Mouse (Mus musculus): Measurements from ENCODE around the gene Pdgfa. TPM values are rescaled to one million over a fixed set of nuclear protein-coding genes. Genes with fewer than 3 reads are reported as not detected.

Pdgfa gene
- polyA plus RNA-seq, 1 experiment from 2014 or later: 46.0 TPM

DNA sequence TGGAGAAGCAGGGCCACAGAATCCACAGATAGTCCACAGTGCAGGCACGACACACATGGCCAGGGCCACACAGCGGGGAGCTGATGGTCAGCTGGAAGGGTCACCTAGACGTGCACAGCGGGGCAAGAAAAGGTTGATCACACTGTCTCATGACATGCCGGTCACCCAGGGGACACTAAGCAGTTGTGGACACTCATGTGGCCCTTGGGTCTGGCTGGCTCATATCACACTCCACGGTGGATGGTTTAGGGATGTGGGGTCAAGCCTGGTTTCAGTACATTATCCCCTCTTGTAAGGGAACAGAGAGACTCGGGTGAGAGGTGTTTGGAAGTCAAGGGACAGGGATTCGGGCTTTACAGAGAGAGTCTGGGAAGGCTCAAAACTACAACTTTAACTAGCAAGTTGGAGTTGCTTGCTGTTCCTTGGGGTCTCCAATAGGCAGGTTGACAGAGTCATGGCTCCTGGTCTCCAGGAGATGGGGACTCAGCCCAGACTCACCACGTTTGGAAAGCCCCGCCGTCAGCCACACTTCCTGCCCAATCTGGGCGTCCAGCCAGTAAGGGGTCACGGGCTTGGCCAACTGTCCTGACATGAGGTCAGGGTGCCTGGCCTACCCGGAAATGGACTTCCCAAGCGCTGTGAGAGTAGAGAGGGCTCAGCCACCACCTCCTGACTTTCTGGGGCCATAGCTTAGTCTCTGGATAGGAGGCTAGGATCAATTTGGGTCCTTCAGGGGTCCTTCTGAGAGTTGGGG lies 20.4 kb upstream of the Pdgfa start:
- H3K27ac ChIP-seq: no peak overlapping the region
- ATAC-seq (replicated peaks; ENCODE audit: insufficient number of reproducible peaks, insufficient read depth, low FRiP score, low read depth): peak; percentile 59; the same call in 1 of the 2 replicates

DNA sequence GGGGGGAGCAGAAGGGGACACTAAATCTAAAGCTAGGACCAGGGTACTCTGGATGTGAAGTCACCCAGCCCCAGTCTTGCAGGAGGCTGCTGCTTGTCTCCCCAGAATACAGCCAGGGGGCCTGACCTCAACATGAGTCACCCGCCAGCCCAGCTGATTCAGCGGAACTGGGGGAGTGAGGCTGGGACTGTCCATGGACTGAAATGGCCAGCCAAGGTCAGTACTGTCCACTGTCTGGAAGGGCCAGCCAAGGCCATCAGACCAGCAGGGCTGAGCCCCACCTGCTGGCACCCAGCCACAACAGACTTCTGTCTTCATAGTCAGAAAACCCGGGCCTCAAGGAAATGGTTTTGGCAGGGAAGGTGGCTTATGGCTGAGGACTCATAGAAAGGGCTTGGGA lies 17.9 kb upstream of the Pdgfa start:
- no peak; the same call in 1 of the 2 replicates for ATAC-seq (replicated peaks; ENCODE audit: insufficient number of reproducible peaks, insufficient read depth, low FRiP score, low read depth)
- no peaks in the 10 kb centered on the region for H3K36me3 ChIP-seq
- H3K9me3 ChIP-seq (replicated peaks): no peaks in the 10 kb centered on the region
- no peak overlapping the region for H3K4me2 ChIP-seq
- H3K4me1 ChIP-seq (replicated peaks): peaks cover 22% of the 10 kb centered on the region; the same call in 1 of the 2 replicates
- H3K9ac ChIP-seq: no peak overlapping the region
- H3K4me3 ChIP-seq: no peak overlapping the region
- no peak overlapping the region for H3K27ac ChIP-seq
- no peaks in the 10 kb centered on the region for H3K27me3 ChIP-seq
- WGBS: 46% methylated on average over 3 of the region's 3 CpGs

More for the DNA sequence above, 20.4 kb upstream of the Pdgfa start:
- H3K4me3 ChIP-seq: no peak overlapping the region
- H3K36me3 ChIP-seq: no peaks in the 10 kb centered on the region
- no peaks in the 10 kb centered on the region for H3K9me3 ChIP-seq (replicated peaks)
- WGBS: 66% methylated on average over 15 of the region's 15 CpGs
- no peak overlapping the region for H3K9ac ChIP-seq
- no peak overlapping the region for H3K4me2 ChIP-seq
- H3K4me1 ChIP-seq (replicated peaks): peaks cover 22% of the 10 kb centered on the region; the same call in 1 of the 2 replicates
- H3K27me3 ChIP-seq: no peaks in the 10 kb centered on the region

DNA sequence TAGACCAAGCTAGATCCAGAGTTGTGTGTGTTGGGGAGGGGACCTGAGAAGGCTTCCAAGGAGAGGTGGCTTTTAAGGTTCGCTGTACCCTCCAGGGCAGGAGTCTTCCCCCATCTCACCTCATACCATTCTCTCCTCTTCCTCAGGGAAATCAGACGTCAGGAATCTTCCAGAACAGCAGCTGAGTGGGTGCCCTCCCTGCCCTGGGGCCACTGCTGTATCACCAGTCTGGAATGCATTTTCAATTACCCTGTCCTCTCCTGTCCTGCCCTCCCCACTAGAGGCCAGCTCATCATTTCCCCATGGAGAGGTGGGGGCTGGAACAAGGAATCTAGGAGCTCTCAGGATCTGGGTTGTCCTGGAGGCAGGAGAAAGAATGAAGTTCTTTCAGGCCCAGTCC lies 13.5 kb upstream of the Pdgfa start:
- Histone ChIP-seq H3K9ac (no peak overlapping the region), H3K27me3 (peaks cover 7% of the 10 kb centered on the region), H3K27ac (no peak overlapping the region), H3K4me3 (no peak overlapping the region), H3K36me3 (no peaks in the 10 kb centered on the region), H3K9me3 (replicated peaks) (no peaks in the 10 kb centered on the region), H3K4me2 (no peak overlapping the region), H3K4me1 (replicated peaks) (0 out of 2 replicates have a peak, but pooled peaks cover 9% of the 10 kb centered on the region)
- ATAC-seq (replicated peaks; ENCODE audit: insufficient number of reproducible peaks, insufficient read depth, low FRiP score, low read depth): no peak
- 44% methylated on average over 2 of the region's 2 CpGs for whole genome bisulfite sequencing

DNA sequence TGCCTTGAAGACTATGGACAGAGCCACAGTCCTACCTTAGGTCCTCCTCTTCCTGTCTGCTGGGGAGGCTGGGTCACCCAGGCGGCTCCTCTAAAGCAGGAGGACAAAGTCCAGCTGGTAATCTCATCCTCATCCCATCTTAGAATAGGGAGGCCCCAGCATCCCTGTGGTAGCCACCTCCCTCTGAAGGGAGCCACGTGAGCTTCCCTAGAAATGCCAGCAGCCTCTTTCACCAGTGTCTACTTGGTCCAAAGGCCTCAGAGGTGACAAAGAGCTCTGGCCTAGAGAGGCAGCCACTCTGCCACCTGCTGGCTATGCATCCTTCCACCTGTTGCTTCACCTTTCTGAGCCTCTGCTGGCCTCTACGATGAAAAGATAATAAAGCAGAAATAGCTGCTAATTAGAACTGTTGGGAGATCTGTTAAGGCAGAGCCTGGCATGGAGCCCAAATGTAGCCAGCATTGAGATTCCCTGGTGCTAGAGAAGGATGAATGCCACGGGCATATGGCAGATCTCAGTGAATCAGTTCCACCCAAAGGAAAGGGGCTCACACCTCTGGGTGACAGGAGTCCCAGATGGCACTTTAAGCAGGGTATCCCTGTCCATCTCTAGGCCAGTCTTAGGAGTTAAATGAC lies 10.1 kb upstream of the Pdgfa start:
- H3K9ac ChIP-seq: no peak overlapping the region
- H3K27me3 ChIP-seq: peaks cover 10% of the 10 kb centered on the region
- ATAC-seq (replicated peaks; ENCODE audit: insufficient number of reproducible peaks, insufficient read depth, low FRiP score, low read depth): no peak
- H3K4me3 ChIP-seq: no peak overlapping the region
- H3K4me1 ChIP-seq (replicated peaks): no peaks in the 10 kb centered on the region
- 52% methylated on average over 4 of the region's 4 CpGs for WGBS
- H3K9me3 ChIP-seq (replicated peaks): 0 out of 2 replicates have a peak, but pooled peaks cover 3% of the 10 kb centered on the region
- no peak overlapping the region for H3K4me2 ChIP-seq
- no peaks in the 10 kb centered on the region for H3K36me3 ChIP-seq
- H3K27ac ChIP-seq: no peak overlapping the region

DNA sequence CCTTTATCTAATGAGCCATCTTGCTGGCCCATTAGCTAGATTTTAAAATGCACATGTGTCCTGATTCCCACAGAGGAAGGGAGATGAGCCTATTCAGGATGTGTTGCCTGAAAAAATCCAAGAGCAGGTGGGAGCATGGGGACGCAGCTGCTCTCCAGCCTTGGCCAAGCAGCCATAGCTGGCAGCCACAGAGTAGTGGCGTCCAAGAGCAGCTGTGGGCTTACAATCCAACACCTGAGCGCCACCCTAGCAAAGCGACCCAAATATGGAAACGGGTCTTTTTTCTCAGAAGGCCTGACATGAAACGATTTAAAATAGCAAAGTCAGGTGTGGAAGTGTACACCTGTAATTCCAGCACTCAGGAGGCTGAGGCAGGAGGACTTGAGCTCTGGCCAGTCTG lies 7.4 kb upstream of the Pdgfa start:
- Histone ChIP-seq H3K36me3 (no peaks in the 10 kb centered on the region), H3K4me2 (no peak overlapping the region), H3K4me1 (replicated peaks) (peaks cover under 1% of the 10 kb centered on the region; the same call in 1 of the 2 replicates), H3K9ac (no peak overlapping the region), H3K9me3 (replicated peaks) (0 out of 2 replicates have a peak, but pooled peaks cover 3% of the 10 kb centered on the region), H3K4me3 (no peak overlapping the region), H3K27me3 (peaks cover 16% of the 10 kb centered on the region), H3K27ac (no peak overlapping the region)
- ATAC-seq (replicated peaks; ENCODE audit: insufficient number of reproducible peaks, insufficient read depth, low FRiP score, low read depth): no peak
- WGBS: 83% methylated on average over 6 of the region's 6 CpGs

DNA sequence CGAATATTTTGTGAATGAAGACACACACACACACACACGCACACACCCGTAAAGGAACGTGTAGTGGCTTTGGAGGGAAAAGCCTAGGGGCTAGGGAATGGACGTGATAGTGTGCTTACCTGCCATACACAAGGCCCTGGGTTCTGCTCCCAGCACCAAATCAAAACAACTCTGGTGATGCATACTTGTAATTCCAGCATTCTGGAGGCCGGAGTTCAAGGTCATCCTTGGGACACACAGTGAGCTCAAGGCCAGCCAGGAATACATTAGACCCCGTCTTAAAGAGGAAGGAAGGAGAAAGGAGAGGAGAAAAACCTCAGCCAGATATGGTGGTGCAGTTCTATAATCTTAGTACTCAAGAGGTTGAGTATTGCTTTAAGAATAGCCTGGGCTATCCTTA lies 2.5 kb upstream of the Pdgfa start:
- Histone ChIP-seq H3K4me1 (replicated peaks) (peaks cover 41% of the 10 kb centered on the region), H3K9me3 (replicated peaks) (0 out of 2 replicates have a peak, but pooled peaks cover 3% of the 10 kb centered on the region), H3K27me3 (peaks cover 39% of the 10 kb centered on the region), H3K9ac (no peak overlapping the region), H3K36me3 (no peaks in the 10 kb centered on the region), H3K27ac (no peak overlapping the region), H3K4me2 (no peak overlapping the region), H3K4me3 (no peak overlapping the region)
- no peak for ATAC-seq (replicated peaks; ENCODE audit: insufficient number of reproducible peaks, insufficient read depth, low FRiP score, low read depth)
- 76% methylated on average over 7 of the region's 7 CpGs for WGBS

DNA sequence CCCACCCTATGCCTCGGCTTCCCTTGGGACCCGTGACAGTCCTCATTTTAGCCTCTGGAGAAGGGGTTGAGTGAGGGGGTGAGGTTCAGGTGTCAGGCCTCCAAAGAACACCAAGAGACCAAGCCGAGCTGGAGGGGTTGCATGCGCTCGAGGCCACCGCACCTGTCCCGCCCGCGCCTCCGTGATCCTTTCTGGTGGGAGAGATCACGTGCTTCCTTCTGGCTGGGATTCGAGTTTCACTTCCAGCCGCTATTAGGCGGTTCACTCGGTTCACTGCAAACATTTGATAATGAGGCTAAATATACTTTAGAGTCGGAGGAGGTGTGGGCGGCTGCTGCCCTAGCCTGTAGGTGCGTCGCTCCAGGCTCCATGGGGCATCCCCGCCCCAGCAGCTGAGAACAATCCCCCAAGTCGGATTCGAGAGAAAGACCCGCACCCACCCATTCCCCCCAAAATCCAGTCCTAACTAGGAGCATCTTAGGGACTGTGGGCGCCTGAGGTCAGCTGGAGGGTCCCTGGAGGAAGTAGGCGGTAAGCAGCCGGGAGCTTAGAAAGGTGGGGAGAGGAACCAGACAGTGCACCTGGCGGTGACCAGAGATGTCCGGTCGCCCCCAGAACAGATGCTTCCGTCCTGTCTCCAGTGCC lies 888 bp upstream of the Pdgfa start:
- peak; percentile 32 for ATAC-seq (replicated peaks; ENCODE audit: insufficient number of reproducible peaks, insufficient read depth, low FRiP score, low read depth)
- H3K9me3 ChIP-seq (replicated peaks): 0 out of 2 replicates have a peak, but pooled peaks cover under 1% of the 10 kb centered on the region
- H3K27ac ChIP-seq: peak overlapping the region; percentile 98
- H3K9ac ChIP-seq: peak overlapping the region; percentile 95
- H3K4me1 ChIP-seq (replicated peaks): peaks cover 53% of the 10 kb centered on the region
- peak overlapping the region; percentile 88 for H3K4me3 ChIP-seq
- H3K4me2 ChIP-seq: peak overlapping the region; percentile 79
- WGBS: 1% methylated on average over 30 of the region's 30 CpGs
- no peaks in the 10 kb centered on the region for H3K36me3 ChIP-seq
- H3K27me3 ChIP-seq: peaks cover 45% of the 10 kb centered on the region

DNA sequence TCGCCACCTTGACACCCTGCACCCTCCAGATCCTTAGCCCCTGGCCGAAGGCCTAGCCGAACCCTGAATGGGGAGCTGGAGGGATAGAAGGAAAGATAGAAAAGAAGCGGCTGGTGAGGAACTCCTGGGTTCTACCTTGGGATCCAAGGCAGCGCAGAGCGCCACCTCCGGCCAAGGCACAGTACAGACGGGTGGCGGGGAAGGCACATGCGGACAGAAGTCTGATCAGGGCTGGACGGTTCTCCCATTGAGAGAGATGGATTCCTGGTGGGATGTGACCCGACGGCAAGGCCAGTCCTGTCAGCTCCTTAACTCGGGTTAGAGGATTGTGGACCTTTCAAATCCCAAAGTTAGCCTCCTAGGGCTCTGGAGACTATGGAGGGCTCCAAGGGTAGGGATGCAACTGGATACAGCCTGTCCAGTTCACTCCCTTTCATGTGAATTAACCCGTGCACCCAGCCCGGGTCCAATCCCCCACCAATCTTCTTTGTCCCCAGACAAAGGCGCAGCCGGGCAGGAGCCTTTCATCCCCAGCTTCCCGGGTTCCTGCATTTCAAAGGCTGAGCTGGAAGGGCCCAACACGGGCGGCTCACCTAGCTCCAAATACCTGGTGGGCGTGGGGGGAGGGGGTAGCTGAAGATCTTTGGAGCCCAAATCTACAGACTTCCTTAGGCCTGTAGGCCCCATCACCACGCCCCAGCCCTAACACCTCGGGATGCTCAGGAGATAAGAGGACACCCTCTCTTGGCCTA lies 672 bp downstream of the Pdgfa start:
- WGBS: 14% methylated on average over 24 of the region's 24 CpGs
- peaks cover 68% of the 10 kb centered on the region for H3K4me1 ChIP-seq (replicated peaks)

DNA sequence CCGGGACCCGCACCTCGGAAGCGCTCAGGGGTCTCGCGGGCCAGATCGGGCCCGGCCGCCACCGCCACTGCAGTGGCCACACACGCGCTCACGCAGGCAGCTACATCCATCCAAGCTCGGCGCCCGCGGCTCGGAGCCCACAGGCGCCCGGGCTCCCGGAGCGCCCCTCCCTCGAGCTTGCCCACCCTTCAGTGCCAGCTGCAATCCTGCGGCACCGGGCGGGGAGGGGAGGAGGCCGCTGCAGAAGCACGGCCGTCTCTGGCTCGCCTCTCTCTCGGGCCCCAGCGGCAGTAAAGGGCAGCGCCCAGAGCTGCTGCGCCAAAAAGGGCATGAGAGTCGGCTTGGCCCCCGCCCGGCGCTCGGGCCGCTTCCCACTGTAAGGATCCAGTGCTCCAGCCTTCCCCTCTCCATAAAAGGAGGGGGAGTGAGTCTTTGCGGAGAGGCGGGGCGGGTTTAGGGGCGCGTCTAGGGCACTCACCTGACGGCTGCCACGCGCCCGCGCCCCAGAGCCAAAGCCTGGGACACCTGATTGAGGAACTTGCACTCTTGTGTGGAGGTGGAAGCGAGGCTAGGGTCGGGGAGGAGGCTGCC lies 1.4 kb downstream of the Pdgfa start:
- Histone ChIP-seq H3K4me3 (peak overlapping the region; percentile 88), H3K27me3 (peaks cover 63% of the 10 kb centered on the region), H3K4me1 (replicated peaks) (peaks cover 75% of the 10 kb centered on the region), H3K9ac (peak overlapping the region; percentile 95), H3K36me3 (no peaks in the 10 kb centered on the region), H3K27ac (peak overlapping the region; percentile 98), H3K4me2 (peak overlapping the region; percentile 79), H3K9me3 (replicated peaks) (no peaks in the 10 kb centered on the region)
- ATAC-seq (replicated peaks; ENCODE audit: insufficient number of reproducible peaks, insufficient read depth, low FRiP score, low read depth): peak; percentile 59
- under 1% methylated on average over 45 of the region's 52 CpGs for WGBS

More for the DNA sequence above, 672 bp downstream of the Pdgfa start:
- ATAC-seq (replicated peaks; ENCODE audit: insufficient number of reproducible peaks, insufficient read depth, low FRiP score, low read depth): no peak
- Histone ChIP-seq H3K27me3 (peaks cover 58% of the 10 kb centered on the region), H3K27ac (peak overlapping the region; percentile 98), H3K4me3 (peak overlapping the region; percentile 88), H3K9ac (peak overlapping the region; percentile 95), H3K4me2 (peak overlapping the region; percentile 79), H3K9me3 (replicated peaks) (no peaks in the 10 kb centered on the region), H3K36me3 (no peaks in the 10 kb centered on the region)

DNA sequence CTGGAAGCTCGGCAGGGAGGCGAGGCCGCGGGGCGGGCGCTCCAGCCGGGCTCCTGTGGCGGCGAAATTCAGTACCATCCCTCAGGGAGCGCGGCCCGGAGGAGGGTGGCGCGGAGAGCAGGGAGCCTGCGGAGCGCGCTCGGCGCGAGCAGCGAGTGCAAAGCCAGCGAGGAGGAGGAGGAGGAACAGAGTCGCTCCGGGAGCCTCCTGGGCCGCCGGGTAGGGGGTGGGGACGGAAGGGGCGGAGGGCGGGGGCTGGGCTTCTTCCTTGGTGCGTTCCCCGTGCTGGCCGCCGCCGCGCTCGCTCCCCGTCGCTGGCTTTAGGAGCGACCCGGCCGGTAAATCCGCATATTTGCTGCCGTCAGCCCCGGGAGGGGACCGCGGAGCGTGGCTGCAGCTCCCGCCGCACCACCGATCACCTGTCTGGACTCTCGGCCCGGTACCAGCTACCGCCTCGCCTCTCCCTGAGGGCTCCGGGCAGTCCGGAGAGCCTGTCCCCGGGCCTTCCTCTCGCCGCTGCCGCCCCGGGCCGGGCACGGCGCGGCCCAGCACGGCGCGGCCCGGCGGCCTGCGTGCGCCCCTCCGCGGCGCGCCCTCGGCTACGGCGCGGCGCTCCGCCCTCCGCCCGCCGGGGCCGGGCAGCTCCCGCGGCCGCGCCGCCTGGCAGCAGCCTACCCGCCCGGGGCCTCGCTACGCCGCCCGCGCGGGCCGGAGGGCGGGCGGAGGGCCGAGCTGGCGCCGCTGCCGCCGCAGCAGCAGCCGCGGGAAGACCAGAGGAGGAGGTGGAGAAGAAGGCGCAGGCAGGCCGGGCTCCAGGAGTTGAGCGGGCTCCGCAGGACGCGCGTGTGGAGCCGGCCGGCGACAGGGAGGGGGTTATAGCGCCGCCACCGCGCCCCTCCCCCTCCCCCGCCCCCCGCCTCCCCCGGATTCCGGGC lies 2.1 kb downstream of the Pdgfa start:
- peak overlapping the region; percentile 98 for H3K27ac ChIP-seq
- WGBS: 0% methylated on average over 109 of the region's 127 CpGs
- H3K4me1 ChIP-seq (replicated peaks): peaks cover 82% of the 10 kb centered on the region
- no peaks in the 10 kb centered on the region for H3K36me3 ChIP-seq
- peak; percentile 48 for ATAC-seq (replicated peaks; ENCODE audit: insufficient number of reproducible peaks, insufficient read depth, low FRiP score, low read depth)
- peaks cover 60% of the 10 kb centered on the region for H3K27me3 ChIP-seq
- peak overlapping the region; percentile 88 for H3K4me3 ChIP-seq
- peak overlapping the region; percentile 95 for H3K9ac ChIP-seq
- H3K4me2 ChIP-seq: peak overlapping the region; percentile 79
- H3K9me3 ChIP-seq (replicated peaks): no peaks in the 10 kb centered on the region
